ENCODE assay signal across 16 mouse cellular contexts in genomic region chr5:103603115-103603893, GRCm38 (mm10). TPM values are rescaled to one million over a fixed set of nuclear protein-coding genes. Genes with fewer than 3 reads are reported as not detected.
A peak's percentile ranks its signal among the peaks of the same experiment; 100 is the strongest.
DNase-seq lines count a peak whose midpoint lies in the region; ATAC-seq lines count a peak whose summit lies in the region.
"Had no signal": no experiment of that assay in that cellular context is flagged by ENCODE, and none has a peak within 500 bp of the region (broad histone marks: within the 10 kb centered on the region; RNA-seq: fewer than 3 reads in every experiment).

No protein-coding gene starts in this region.

- ATAC-seq in kidney, embryonic 16.5 days (ENCODE audit: low FRiP score, low TSS enrichment), result no peak

- H3K9me3 ChIP-seq in kidney, embryonic 16.5 days (ENCODE audit: low read length), result no peaks in the 10 kb centered on the region
- H3K9me3 ChIP-seq: embryonic facial prominence, embryonic 12.5 days; heart, embryonic 10.5 days; limb, embryonic 10.5 days had no signal

- H3K27ac ChIP-seq in kidney, embryonic 16.5 days (ENCODE audit: low read length), result no peak overlapping the region
- H3K27ac ChIP-seq: embryonic facial prominence, embryonic 12.5 days; heart, embryonic 10.5 days; kidney, postnatal 0 days; limb, embryonic 10.5 days had no signal

- peak; percentile 45 for DNase-seq in adrenal gland, postnatal 10 days
- DNase-seq in adrenal gland, adult 2 months, result no peak
- peak; percentile 64 for DNase-seq in left cerebral cortex, postnatal 4 days
- DNase-seq in left cerebral cortex, postnatal 14 days (ENCODE audit: low spot score in 2 of 2), result no peak
- DNase-seq in fibroblast of lung, adult 2 months (ENCODE audit: low read depth), result peak; percentile 34
- peak; percentile 46 for DNase-seq in skeletal muscle tissue, adult 2 months (ENCODE audit: low read depth, low spot score)
- no peak for DNase-seq in urinary bladder, adult 2 months (ENCODE audit: low spot score)
- DNase-seq: spleen, adult 18-20 months; thymus, postnatal 25 days had no signal

- intact Hi-C loops in left cerebral cortex, postnatal 4 days (cut with DNase I), result no loop called here
- intact Hi-C loops in left cerebral cortex, postnatal 14 days (cut with DNase I), result no loop called here

- no peak overlapping the region for H3K9ac ChIP-seq in kidney, embryonic 16.5 days (replicated peaks; ENCODE audit: low read length)
- H3K9ac ChIP-seq: embryonic facial prominence, embryonic 12.5 days had no signal

- H3K27me3 ChIP-seq in kidney, embryonic 16.5 days (ENCODE audit: insufficient read depth, low read length), result no peaks in the 10 kb centered on the region
- H3K27me3 ChIP-seq: embryonic facial prominence, embryonic 12.5 days had no signal

- H3K36me3 ChIP-seq in kidney, embryonic 16.5 days (ENCODE audit: insufficient read depth, low read length), result 0 out of 2 replicates have a peak, but pooled peaks cover 6% of the 10 kb centered on the region
- H3K36me3 ChIP-seq: G1E; limb, embryonic 10.5 days had no signal

- 78% methylated on average over 11 of the region's 11 CpGs for WGBS in kidney, embryonic 16.5 days

- no peak overlapping the region for H3K4me3 ChIP-seq in kidney, embryonic 16.5 days (ENCODE audit: low read length)
- H3K4me3 ChIP-seq: embryonic facial prominence, embryonic 12.5 days; heart, embryonic 10.5 days; limb, embryonic 10.5 days had no signal

- H3K4me1 ChIP-seq in kidney, embryonic 16.5 days (ENCODE audit: insufficient read depth, low read length), result no peaks in the 10 kb centered on the region

- no peak overlapping the region for H3K4me2 ChIP-seq in kidney, embryonic 16.5 days (replicated peaks; ENCODE audit: low read depth, low read length)
- H3K4me2 ChIP-seq: embryonic facial prominence, embryonic 12.5 days had no signal

RNA-seq across cellular contexts. Expression of gene Slc10a6, which starts 25.9 kb away (rescaled TPM):
- total RNA-seq in adrenal gland, postnatal 10 days (2021), result 1 to 10 TPM; 1.6 to 2.5 TPM
- 1 to 10 TPM; 1.3 to 1.8 TPM for total RNA-seq in adrenal gland, adult 2 months (2021)
- 0.83 and 1.1 TPM in 2 replicates for polyA plus RNA-seq in adrenal gland, adult 2 months (2012; rRNA removed)
- total RNA-seq in left cerebral cortex, postnatal 4 days (2021), result not detected
- under 1 TPM; 0.15 TPM for total RNA-seq in left cerebral cortex, postnatal 14 days (2021)
- polyA plus RNA-seq in urinary bladder, adult 2 months (2012; rRNA removed), result 7.5 and 7.9 TPM in 2 replicates
- 0.11 and 0.26 TPM in 2 replicates for polyA plus RNA-seq in kidney, embryonic 16.5 days (2015; fragmentation: Nextera tagmentation; extraction: Ambion mirVana)
- polyA plus RNA-seq: G1E; limb, embryonic 10.5 days had no signal

RNA-seq across cellular contexts. Expression of gene 1700016H13Rik, which starts 52.5 kb away (rescaled TPM):
- not detected for total RNA-seq in adrenal gland, postnatal 10 days (2021)
- not detected for total RNA-seq in adrenal gland, adult 2 months (2021)
- not detected in 2 replicates for polyA plus RNA-seq in adrenal gland, adult 2 months (2012; rRNA removed)
- total RNA-seq in left cerebral cortex, postnatal 4 days (2021), result under 1 TPM in 1 of 2 experiments, not detected in 1; 0.24 TPM
- total RNA-seq in left cerebral cortex, postnatal 14 days (2021), result not detected
- polyA plus RNA-seq in urinary bladder, adult 2 months (2012; rRNA removed), result 0.24 and 0.43 TPM in 2 replicates
- polyA plus RNA-seq in kidney, embryonic 16.5 days (2015; fragmentation: Nextera tagmentation; extraction: Ambion mirVana), result 0.14 TPM in 1 of 2 replicates, not detected in the other
- total RNA-seq: adrenal gland, postnatal 4 days; G1E had no signal
- polyA plus RNA-seq: G1E; heart, embryonic 10.5 days had no signal

Comparison
In these comparisons a context has a peak if more than half of its experiments do, and no peak if none do; other contexts are left out.
1. DNase-seq: peak in adrenal gland, postnatal 10 days (single experiment), left cerebral cortex, postnatal 4 days (single experiment), fibroblast of lung, adult 2 months (single experiment) and skeletal muscle tissue, adult 2 months (single experiment); none in adrenal gland, adult 2 months (single experiment), left cerebral cortex, postnatal 14 days (0 of 2) and urinary bladder, adult 2 months (single experiment).